ENCODE assay signal across 12 mouse cellular contexts in the genomic region with DNA sequence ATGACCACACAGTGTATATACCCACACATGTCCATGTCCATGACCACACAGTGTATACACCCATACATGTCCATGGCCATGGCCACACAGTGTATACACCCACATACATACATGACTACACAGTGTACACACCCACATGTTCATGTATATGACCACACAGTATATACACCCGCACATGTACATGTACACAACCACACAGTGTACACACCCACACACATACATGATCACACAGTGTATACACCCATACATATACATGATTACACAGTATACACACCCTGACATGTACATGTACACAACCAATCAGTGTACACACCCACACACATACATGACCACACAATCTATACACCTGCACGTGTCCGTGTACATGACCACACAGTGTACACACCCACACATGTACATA.
DNase-seq lines count a peak whose midpoint lies in the region; ATAC-seq and TF ChIP-seq lines count a peak whose summit lies in the region.
"Had no signal": no experiment of that assay in that cellular context is flagged by ENCODE, and none has a peak within 500 bp of the region (broad histone marks: within the 10 kb centered on the region; RNA-seq: fewer than 3 reads in every experiment).

No protein-coding gene starts in this region.

- no peak overlapping the region for H3K9ac ChIP-seq in lung, embryonic 14.5 days
- no peak overlapping the region for H3K9ac ChIP-seq in forebrain, embryonic 14.5 days (ENCODE audit: low read length)
- H3K9ac ChIP-seq in limb, embryonic 12.5 days (replicated peaks): no peak overlapping the region
- no peak overlapping the region for H3K9ac ChIP-seq in neural tube, embryonic 15.5 days (replicated peaks)

- no peak overlapping the region for H3K4me2 ChIP-seq in lung, embryonic 14.5 days
- no peak overlapping the region for H3K4me2 ChIP-seq in forebrain, embryonic 14.5 days (ENCODE audit: low read length)
- H3K4me2 ChIP-seq in limb, embryonic 12.5 days: no peak overlapping the region
- H3K4me2 ChIP-seq in neural tube, embryonic 15.5 days: no peak overlapping the region

- no peak overlapping the region for H3K4me3 ChIP-seq in lung, embryonic 14.5 days (ENCODE audit: low read depth, low read length)
- no peak overlapping the region for H3K4me3 ChIP-seq in forebrain, embryonic 14.5 days (ENCODE audit: low read depth, low read length)
- no peak overlapping the region for H3K4me3 ChIP-seq in limb, embryonic 12.5 days (replicated peaks)
- no peak overlapping the region for H3K4me3 ChIP-seq in neural tube, embryonic 15.5 days (replicated peaks)

- no peaks in the 10 kb centered on the region for H3K9me3 ChIP-seq in lung, embryonic 14.5 days (ENCODE audit: low read depth, low read length)
- no peaks in the 10 kb centered on the region for H3K9me3 ChIP-seq in forebrain, embryonic 14.5 days (replicated peaks; ENCODE audit: control insufficient read depth, low read length)
- no peaks in the 10 kb centered on the region for H3K9me3 ChIP-seq in limb, embryonic 12.5 days
- H3K9me3 ChIP-seq in neural tube, embryonic 15.5 days (replicated peaks): no peaks in the 10 kb centered on the region

- H3K4me1 ChIP-seq in lung, embryonic 14.5 days (ENCODE audit: insufficient read depth): no peaks in the 10 kb centered on the region
- peaks cover 3% of the 10 kb centered on the region; the same call in 1 of the 2 replicates for H3K4me1 ChIP-seq in forebrain, embryonic 14.5 days (ENCODE audit: control insufficient read depth, insufficient read depth, low read length)
- no peaks in the 10 kb centered on the region for H3K4me1 ChIP-seq in limb, embryonic 12.5 days (replicated peaks)
- H3K4me1 ChIP-seq in neural tube, embryonic 15.5 days: no peaks in the 10 kb centered on the region

- no peak for TF ChIP-seq CTCF in lung, embryonic 14.5 days (IDR thresholded peaks at IDR 0.05; ENCODE audit: low read depth)

- no peak for DNase-seq in lung, embryonic 14.5 days
- no peak for DNase-seq in lung, postnatal 36 days
- DNase-seq in forebrain, embryonic 14.5 days (ENCODE audit: low spot score): no peak
- DNase-seq in thymus, adult 18-20 months: no peak
- DNase-seq in adrenal gland, postnatal 14 days: no peak
- DNase-seq in gastrocnemius, postnatal 14 days: no peak
- DNase-seq: kidney, adult 8-10 months; lung, postnatal 14 days; thymus, postnatal 25 days had no signal

- 92% methylated on average over 3 of the region's 3 CpGs for WGBS in lung, embryonic 14.5 days
- WGBS in forebrain, embryonic 14.5 days: 94% methylated on average over 3 of the region's 3 CpGs
- 91% methylated on average over 3 of the region's 3 CpGs for WGBS in limb, embryonic 12.5 days
- WGBS in neural tube, embryonic 15.5 days: 95% methylated on average over 3 of the region's 3 CpGs

- ATAC-seq in lung, embryonic 14.5 days (ENCODE audit: insufficient read depth): peak; percentile 49
- peak; percentile 48; the same call in 1 of the 2 replicates for ATAC-seq in forebrain, embryonic 14.5 days
- peak; percentile 68 for ATAC-seq in limb, embryonic 12.5 days (ENCODE audit: insufficient number of reproducible peaks, insufficient read depth, low FRiP score, low TSS enrichment, low read depth)
- ATAC-seq in neural tube, embryonic 15.5 days (ENCODE audit: low FRiP score): peak; percentile 32; the same call in 1 of the 2 replicates
- ATAC-seq: activated CD4-positive, CD25-positive, alpha-beta regulatory T cell, adult 4 months had no signal

- H3K36me3 ChIP-seq in lung, embryonic 14.5 days (ENCODE audit: insufficient read depth): no peaks in the 10 kb centered on the region
- H3K36me3 ChIP-seq in forebrain, embryonic 14.5 days (ENCODE audit: control insufficient read depth, insufficient read depth, low read length): no peaks in the 10 kb centered on the region
- no peaks in the 10 kb centered on the region for H3K36me3 ChIP-seq in limb, embryonic 12.5 days
- H3K36me3 ChIP-seq in neural tube, embryonic 15.5 days: no peaks in the 10 kb centered on the region

- no peaks in the 10 kb centered on the region for H3K27me3 ChIP-seq in lung, embryonic 14.5 days (ENCODE audit: insufficient read depth, low read length)
- no peaks in the 10 kb centered on the region for H3K27me3 ChIP-seq in forebrain, embryonic 14.5 days (replicated peaks; ENCODE audit: control insufficient read depth, insufficient read depth, low read length)
- no peaks in the 10 kb centered on the region for H3K27me3 ChIP-seq in limb, embryonic 12.5 days
- H3K27me3 ChIP-seq in neural tube, embryonic 15.5 days (replicated peaks): no peaks in the 10 kb centered on the region

- intact Hi-C loops in gastrocnemius, postnatal 14 days (cut with DNase I; ENCODE audit: low total_unique reads): no loop called here

- no peak overlapping the region for H3K27ac ChIP-seq in lung, embryonic 14.5 days (ENCODE audit: low read depth)
- no peak overlapping the region for H3K27ac ChIP-seq in forebrain, embryonic 14.5 days (ENCODE audit: low read depth, low read length)
- no peak overlapping the region for H3K27ac ChIP-seq in limb, embryonic 12.5 days
- H3K27ac ChIP-seq in neural tube, embryonic 15.5 days (replicated peaks): no peak overlapping the region
